Mouse (Mus musculus) ES-E14 (cell line): Measurements from ENCODE around the gene Brat1. TPM values are rescaled to one million over a fixed set of nuclear protein-coding genes. Genes with fewer than 3 reads are reported as not detected.

Experiments
- DNase-seq: peaks from one replicate; pipeline ENCODE4 v3.0.0-alpha.2; 2013; ENCODE audit warnings: low read depth, low spot score
- H3K27ac ChIP-seq: 2 replicates; pipeline ENCODE4 v1.5.1; 2012; ENCODE audit warnings: low read depth, mild to moderate bottlenecking, low read length, moderate library complexity, mixed read lengths; ENCODE audit not compliant: poor library complexity, insufficient read depth, severe bottlenecking
- H3K36me3 ChIP-seq: 2 replicates; pipeline ENCODE4 v1.6.1; 2012; ENCODE audit warnings: mild to moderate bottlenecking, low read length, moderate library complexity, mixed read lengths; ENCODE audit not compliant: control insufficient read depth, poor library complexity, insufficient read depth, severe bottlenecking
- H3K4me1 ChIP-seq, 2 experiments: fragments of 150-350 bp in 1 of 2; sonication (generic) in 1 of 2; 2 replicates each; pipeline ENCODE4 v1.6.1; 2012; ENCODE audit warnings: low read length in 2 of 2, mild to moderate bottlenecking in 1 of 2, mixed read lengths in 1 of 2; ENCODE audit not compliant: control insufficient read depth in 2 of 2, insufficient read depth in 2 of 2, poor library complexity in 1 of 2
- H3K4me3 ChIP-seq, 2 experiments: fragments of 150-350 bp in 1 of 2; sonication (generic) in 1 of 2; 2 replicates each; pipeline ENCODE4 v1.5.1; 2012; ENCODE audit warnings: low read length in 2 of 2, low read depth in 1 of 2, mild to moderate bottlenecking in 1 of 2, mixed read lengths in 1 of 2; ENCODE audit not compliant: insufficient read depth in 1 of 2, poor library complexity in 1 of 2, severe bottlenecking in 1 of 2
- H3K9ac ChIP-seq: 2 replicates; pipeline ENCODE4 v1.6.1; 2012; ENCODE audit warnings: low read depth, mild to moderate bottlenecking, low read length, mixed read lengths; ENCODE audit not compliant: poor library complexity, insufficient read depth, severe bottlenecking
- H3K9me3 ChIP-seq: fragments of 150-350 bp; sonication (generic); 2 replicates; pipeline ENCODE4 v1.6.1; 2012; ENCODE audit warnings: low read depth, mild to moderate bottlenecking, low read length; ENCODE audit not compliant: control insufficient read depth, insufficient read depth
- CHD2 ChIP-seq: IDR thresholded peaks from 2 replicates; pipeline ENCODE4 v1.6.1; 2014; ENCODE audit warnings: mild to moderate bottlenecking, low read depth, low read length, inconsistent platforms
- HCFC1 ChIP-seq: IDR thresholded peaks from 2 replicates; pipeline ENCODE4 v1.6.1; 2012; ENCODE audit warnings: low read length, inconsistent platforms, borderline replicate concordance; ENCODE audit not compliant: insufficient read depth
- MAFK ChIP-seq: IDR thresholded peaks from 2 replicates; pipeline ENCODE4 v1.6.1; 2014; ENCODE audit warnings: mild to moderate bottlenecking, low read depth, low read length, inconsistent platforms; ENCODE audit not compliant: insufficient read depth
- ZC3H11A ChIP-seq: IDR thresholded peaks from 2 replicates; pipeline ENCODE4 v1.6.1; 2012; ENCODE audit warnings: low read depth, mild to moderate bottlenecking, inconsistent platforms, low read length, borderline replicate concordance
- ZNF384 ChIP-seq: IDR thresholded peaks from 2 replicates; pipeline ENCODE4 v1.6.1; 2012; ENCODE audit warnings: low read depth, low read length, inconsistent platforms
- in situ Hi-C, 2 experiments: fragments of 600-800 bp; cut with MboI; formaldehyde crosslinking; loops; one replicate each; pipeline ENCODE4 v1.15.1; 2025; ENCODE audit warnings: low sequenced_read_pairs in 2 of 2, inconsistent platforms in 1 of 2; ENCODE audit not compliant: unreplicated experiment in 2 of 2
- total RNA-seq: library from RNA; depleted of rRNA; stranded (reverse); fragments of 300-350 nt; gene quantifications from 2 replicates; pipeline ENCODE4 v1.2.3, GENCODE M21; 2012

Brat1 gene
- total RNA-seq, 1 experiment: 19.4 TPM

GRCm38 (mm10) chr5:140726946-140727740 is 22.3 kb downstream of the Brat1 start:
- Histone ChIP-seq H3K9ac (no peak overlapping the region), H3K27ac (no peak overlapping the region), H3K4me3 (no peak overlapping the region), H3K36me3 (no peaks in the 10 kb centered on the region), H3K9me3 (no peaks in the 10 kb centered on the region), H3K4me1 (no peaks in the 10 kb centered on the region)
- in situ Hi-C loops: no loop called here
- TF ChIP-seq CHD2 (no peak), HCFC1 (no peak), ZNF384 (no peak), MAFK (no peak), ZC3H11A (no peak)
- DNase-seq: no peak

- Histone ChIP-seq H3K27ac (no peak overlapping the region), H3K9me3 (no peaks in the 10 kb centered on the region), H3K9ac (no peak overlapping the region), H3K4me1 (peaks cover 0 to 3% of the 10 kb centered on the region in 2 experiments; a peak in 1 of 4 replicates), H3K4me3 (no peak overlapping the region), H3K36me3 (no peaks in the 10 kb centered on the region)
- no peak for DNase-seq
- in situ Hi-C loops: no loop called here
- TF ChIP-seq CHD2: no peak
- no peak for TF ChIP-seq ZC3H11A
- TF ChIP-seq ZNF384: no peak
- no peak for TF ChIP-seq HCFC1
- TF ChIP-seq MAFK: no peak
These were observed 26.4 kb downstream of the Brat1 start for GRCm38 (mm10) chr5:140731040-140731797.

- Histone ChIP-seq H3K4me1 (peaks cover 0 to 5% of the 10 kb centered on the region in 2 experiments; a peak in 1 of 4 replicates), H3K9me3 (no peaks in the 10 kb centered on the region), H3K27ac (no peak overlapping the region), H3K36me3 (no peaks in the 10 kb centered on the region), H3K9ac (no peak overlapping the region), H3K4me3 (no peak overlapping the region)
- in situ Hi-C loops: no loop called here
- DNase-seq: no peak
- TF ChIP-seq MAFK (no peak), ZNF384 (no peak), CHD2 (no peak), ZC3H11A (no peak), HCFC1 (no peak)
These were observed 27.4 kb downstream of the Brat1 start for GRCm38 (mm10) chr5:140732195-140732594.

- Histone ChIP-seq H3K4me3 (no peak overlapping the region), H3K36me3 (no peaks in the 10 kb centered on the region), H3K4me1 (peaks cover 0 to 6% of the 10 kb centered on the region in 2 experiments; a peak in 1 of 4 replicates), H3K9me3 (no peaks in the 10 kb centered on the region), H3K27ac (no peak overlapping the region), H3K9ac (no peak overlapping the region)
- TF ChIP-seq HCFC1 (no peak), MAFK (no peak), CHD2 (no peak), ZC3H11A (no peak), ZNF384 (no peak)
- no peak for DNase-seq
- in situ Hi-C loops: no loop called here
These were observed 28.5 kb downstream of the Brat1 start for GRCm38 (mm10) chr5:140733336-140733735.
